Mouse (Mus musculus) layer of hippocampus, adult 2 months (tissue): Measurements from ENCODE around the gene Rap1gap2. TPM values are rescaled to one million over a fixed set of nuclear protein-coding genes. Genes with fewer than 3 reads are reported as not detected.

Experiments used
- DNase-seq, 2 experiments: peaks; one replicate each; pipeline ENCODE4 v3.0.0; 2022; ENCODE audit warnings: low spot score in 2 of 2
- H3K27ac ChIP-seq: fragments of 200-600 bp; 2 replicates; pipeline ENCODE4 v1.8.1; 2022
- H3K4me3 ChIP-seq: fragments of 200-600 bp; 2 replicates; pipeline ENCODE4 v1.8.1; 2022; ENCODE audit warnings: mild to moderate bottlenecking
- CTCF ChIP-seq: fragments of 200-600 bp; conservative IDR thresholded peaks from 2 replicates; pipeline ENCODE4 v1.8.1; 2022; ENCODE audit warnings: antibody characterized with exemption, mild to moderate bottlenecking, moderate library complexity
- total RNA-seq, 2 experiments: library from RNA; stranded (reverse); gene quantifications; 2 replicates each; pipeline ENCODE4 v1.2.3; 2021

The Rap1gap2 gene
- total RNA-seq, 2 experiments from 2014 or later: 129 to 135 TPM

DNA sequence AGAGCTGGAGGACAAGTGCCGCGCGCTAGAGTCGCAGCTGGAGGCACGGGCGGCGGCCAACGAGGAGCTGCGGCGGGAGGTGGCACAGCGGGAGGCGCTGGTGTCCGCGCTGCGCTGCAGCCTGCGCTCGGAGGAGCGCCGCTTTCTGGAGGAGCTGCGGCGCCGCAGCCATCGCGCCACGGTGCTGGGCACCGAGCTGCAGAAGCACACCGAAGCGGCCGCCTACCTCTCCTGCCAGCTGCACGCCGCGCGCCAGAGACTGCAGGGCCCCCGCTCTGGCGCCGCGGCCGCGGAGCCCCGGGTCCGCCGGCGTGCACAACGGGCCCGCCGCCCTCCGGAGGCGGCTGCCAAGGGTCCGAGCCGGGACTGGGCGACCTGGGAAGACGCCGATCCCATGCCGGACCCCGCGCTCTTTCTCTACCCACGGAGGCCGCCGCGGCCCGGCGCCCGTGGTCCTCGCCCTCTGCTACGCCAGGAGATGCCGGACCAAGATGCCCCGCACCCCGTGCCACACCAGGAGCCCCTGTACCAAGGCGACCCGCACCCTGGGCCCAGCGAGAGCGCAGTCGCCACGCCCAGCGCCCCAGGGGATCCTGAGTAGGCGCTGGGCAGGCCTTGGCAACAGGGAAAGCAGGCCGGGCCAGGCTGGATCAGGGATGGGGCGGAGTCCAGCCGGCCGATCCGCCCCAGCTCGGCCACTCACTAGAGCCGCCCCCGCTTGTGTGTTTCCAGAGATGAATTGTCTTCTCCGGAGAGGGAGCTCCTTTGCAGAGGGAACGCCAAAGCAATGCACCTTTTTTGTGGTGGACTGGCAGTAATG, 27.5 kb upstream of the Rap1gap2 start:
- peak overlapping the region; percentile 91 for H3K27ac ChIP-seq
- DNase-seq: peak; percentile 60 to 69
- H3K4me3 ChIP-seq: peak overlapping the region; percentile 66
- peak; percentile 68 for TF ChIP-seq CTCF

GRCm38 (mm10) chr11:74637486-74637885, 26.8 kb upstream of the Rap1gap2 start:
- TF ChIP-seq CTCF: no peak
- peak overlapping the region; percentile 91 for H3K27ac ChIP-seq
- H3K4me3 ChIP-seq: peak overlapping the region; percentile 66
- no peak for DNase-seq

GRCm38 (mm10) chr11:74634490-74635275, 24.0 kb upstream of the Rap1gap2 start:
- Histone ChIP-seq H3K4me3 (no peak overlapping the region), H3K27ac (no peak overlapping the region)
- TF ChIP-seq CTCF: peak; percentile 90
- peak in 1 of 2 experiments; percentile 79 for DNase-seq

- Histone ChIP-seq H3K4me3 (no peak overlapping the region), H3K27ac (no peak overlapping the region)
- no peak for DNase-seq
- TF ChIP-seq CTCF: no peak
Measured at GRCm38 (mm10) chr11:74631880-74632789, 21.4 kb upstream of the Rap1gap2 start.

- H3K27ac ChIP-seq: no peak overlapping the region
- no peak for TF ChIP-seq CTCF
- H3K4me3 ChIP-seq: no peak overlapping the region
- no peak for DNase-seq
Measured at GRCm38 (mm10) chr11:74627481-74627880, 16.8 kb upstream of the Rap1gap2 start.

GRCm38 (mm10) chr11:74625333-74625732, 14.6 kb upstream of the Rap1gap2 start:
- Histone ChIP-seq H3K27ac (no peak overlapping the region), H3K4me3 (no peak overlapping the region)
- DNase-seq: no peak
- TF ChIP-seq CTCF: no peak

GRCm38 (mm10) chr11:74623693-74624092, 13.0 kb upstream of the Rap1gap2 start:
- no peak for TF ChIP-seq CTCF
- no peak overlapping the region for H3K4me3 ChIP-seq
- no peak for DNase-seq
- H3K27ac ChIP-seq: no peak overlapping the region

GRCm38 (mm10) chr11:74621974-74622669, 11.4 kb upstream of the Rap1gap2 start:
- no peak for TF ChIP-seq CTCF
- Histone ChIP-seq H3K4me3 (no peak overlapping the region), H3K27ac (no peak overlapping the region)
- DNase-seq: no peak

DNA sequence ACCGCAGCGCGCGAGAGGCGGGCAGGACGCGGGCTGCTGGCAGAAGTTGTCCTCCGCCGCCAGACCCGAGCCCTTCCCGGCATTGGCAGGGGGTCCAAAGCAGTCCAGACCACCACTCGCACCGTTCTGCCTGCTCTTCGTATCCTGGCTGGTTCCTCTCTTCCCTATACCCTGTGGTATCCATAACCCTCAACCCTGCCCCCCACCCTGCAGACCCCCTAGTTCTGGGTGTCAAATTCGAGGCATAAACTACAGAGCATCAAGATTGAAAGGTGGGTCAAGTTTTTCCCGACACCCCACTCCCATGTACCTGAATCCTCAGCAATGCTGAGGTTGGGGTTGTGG, 9.2 kb upstream of the Rap1gap2 start:
- no peak for DNase-seq
- no peak for TF ChIP-seq CTCF
- Histone ChIP-seq H3K4me3 (peak overlapping the region; percentile 82), H3K27ac (peak overlapping the region; percentile 97)

- DNase-seq: peak; percentile 47 to 74
- Histone ChIP-seq H3K27ac (peak within 1 kb of the TSS; percentile 97), H3K4me3 (peak within 1 kb of the TSS; percentile 82)
- no peak; the same call in none of the 2 replicates for TF ChIP-seq CTCF
Measured at GRCm38 (mm10) chr11:74619201-74619955, 8.7 kb upstream of the Rap1gap2 start, which contains the start of gene Ccdc92b. TSS of gene Ccdc92b (plus strand) at chr11:74619605.

DNA sequence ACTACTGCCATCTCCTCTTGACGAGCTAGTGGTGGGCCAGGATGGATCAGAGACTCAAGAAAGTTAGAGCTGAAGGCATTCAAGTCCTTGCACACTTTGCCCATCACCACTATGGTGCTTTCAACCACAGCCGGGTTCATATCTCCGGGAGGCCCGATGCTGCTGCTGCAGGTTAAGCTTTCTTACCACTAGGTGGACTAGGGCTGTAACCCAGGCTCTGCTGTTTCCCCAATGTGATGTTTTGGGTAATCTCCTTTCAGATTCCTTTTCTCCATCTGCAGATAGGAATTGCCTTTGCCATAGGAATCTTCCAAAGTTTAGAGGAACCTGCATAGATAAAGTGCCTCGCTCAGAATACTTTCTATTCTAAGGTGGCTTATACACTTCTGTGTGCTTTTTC, 4.9 kb upstream of the Rap1gap2 start:
- H3K4me3 ChIP-seq: no peak overlapping the region
- peak; percentile 53 for TF ChIP-seq CTCF
- H3K27ac ChIP-seq: no peak overlapping the region
- DNase-seq: no peak
